Mouse (Mus musculus): ENCODE measurements around the gene Tmem82. TPM values are rescaled to one million over a fixed set of nuclear protein-coding genes. Genes with fewer than 3 reads are reported as not detected.

Tmem82 gene
- polyA plus RNA-seq, 1 experiment from 2014 or later, result 0.13 TPM

DNA sequence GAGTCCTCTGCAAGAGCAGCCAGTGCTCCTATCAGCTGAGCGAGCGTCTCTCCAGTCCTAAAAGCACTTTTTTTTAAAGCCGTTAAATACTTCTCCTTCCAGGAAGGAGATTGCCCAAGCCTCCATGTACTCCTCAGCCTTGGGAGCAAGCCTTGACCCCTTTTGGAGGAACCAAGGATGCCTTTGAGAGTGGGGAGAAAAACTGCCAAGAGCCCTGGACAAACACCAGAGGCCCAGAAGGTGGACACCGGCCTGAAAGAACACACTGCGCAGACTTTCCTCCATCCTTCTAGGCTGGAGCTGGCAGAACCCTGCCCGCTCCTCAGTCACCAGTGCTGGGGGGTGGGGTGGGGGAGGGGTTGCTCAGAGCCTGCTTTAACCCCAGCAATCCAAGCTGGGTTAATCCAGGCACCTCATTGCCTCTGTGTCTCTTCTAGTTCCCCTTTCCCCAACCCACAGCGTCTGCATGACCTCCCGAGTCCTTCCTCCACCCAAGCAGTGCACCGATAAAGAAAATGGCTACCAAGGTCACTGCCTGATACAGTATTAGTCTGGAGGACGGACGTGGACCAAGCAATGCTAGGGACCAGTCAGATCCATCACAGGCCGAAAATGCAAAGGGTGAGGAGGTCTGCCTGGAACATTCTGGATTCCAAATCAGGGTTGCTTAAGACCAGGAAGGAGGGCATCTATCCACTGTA lies 37.6 kb upstream of the Tmem82 start:
- Histone ChIP-seq H3K4me1 (replicated peaks; ENCODE audit: control insufficient read depth, insufficient read depth, low read length) (no peaks in the 10 kb centered on the region; the same call in 1 of the 2 replicates), H3K27me3 (replicated peaks; ENCODE audit: control insufficient read depth, insufficient read depth, low read length) (no peaks in the 10 kb centered on the region), H3K9me3 (ENCODE audit: control insufficient read depth, low read length) (no peaks in the 10 kb centered on the region), H3K27ac (ENCODE audit: low read length) (no peak overlapping the region), H3K4me3 (replicated peaks; ENCODE audit: low read length) (no peak overlapping the region), H3K36me3 (ENCODE audit: control insufficient read depth, insufficient read depth) (peaks cover 10% of the 10 kb centered on the region), H3K4me2 (ENCODE audit: low read length) (no peak overlapping the region), H3K9ac (replicated peaks; ENCODE audit: low read depth, low read length) (no peak overlapping the region)
- WGBS, result 92% methylated on average over 12 of the region's 12 CpGs
- no peak for ATAC-seq

DNA sequence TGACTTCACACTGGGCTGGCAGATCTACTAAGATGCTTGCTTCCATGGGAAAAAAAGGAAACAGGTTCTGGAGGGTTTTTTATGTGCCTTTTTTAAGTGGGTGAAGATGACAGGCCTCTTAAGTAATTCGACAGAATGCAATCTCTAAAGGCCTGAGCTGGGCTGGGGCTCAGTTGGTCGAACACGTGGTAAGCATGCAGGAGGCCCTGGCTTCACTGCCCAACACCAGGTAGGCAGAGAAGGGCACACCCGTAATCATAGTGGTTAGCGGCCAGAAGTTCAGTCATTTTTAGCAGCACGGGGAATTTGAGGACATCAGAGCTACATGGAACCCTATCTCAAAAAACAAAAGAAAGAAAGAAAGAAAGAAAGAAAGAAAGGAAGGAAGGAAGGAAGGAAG lies 36.1 kb upstream of the Tmem82 start:
- H3K4me1 ChIP-seq (replicated peaks; ENCODE audit: control insufficient read depth, insufficient read depth, low read length), result 0 out of 2 replicates have a peak, but pooled peaks cover under 1% of the 10 kb centered on the region
- 96% methylated on average over 6 of the region's 6 CpGs for WGBS
- H3K9me3 ChIP-seq (ENCODE audit: control insufficient read depth, low read length), result no peaks in the 10 kb centered on the region
- no peak for ATAC-seq
- H3K4me3 ChIP-seq (replicated peaks; ENCODE audit: low read length), result no peak overlapping the region
- no peak overlapping the region for H3K9ac ChIP-seq (replicated peaks; ENCODE audit: low read depth, low read length)
- H3K27me3 ChIP-seq (replicated peaks; ENCODE audit: control insufficient read depth, insufficient read depth, low read length), result no peaks in the 10 kb centered on the region
- H3K36me3 ChIP-seq (ENCODE audit: control insufficient read depth, insufficient read depth), result peaks cover 8% of the 10 kb centered on the region; the same call in 1 of the 2 replicates
- no peak overlapping the region for H3K27ac ChIP-seq (ENCODE audit: low read length)
- H3K4me2 ChIP-seq (ENCODE audit: low read length), result no peak overlapping the region

DNA sequence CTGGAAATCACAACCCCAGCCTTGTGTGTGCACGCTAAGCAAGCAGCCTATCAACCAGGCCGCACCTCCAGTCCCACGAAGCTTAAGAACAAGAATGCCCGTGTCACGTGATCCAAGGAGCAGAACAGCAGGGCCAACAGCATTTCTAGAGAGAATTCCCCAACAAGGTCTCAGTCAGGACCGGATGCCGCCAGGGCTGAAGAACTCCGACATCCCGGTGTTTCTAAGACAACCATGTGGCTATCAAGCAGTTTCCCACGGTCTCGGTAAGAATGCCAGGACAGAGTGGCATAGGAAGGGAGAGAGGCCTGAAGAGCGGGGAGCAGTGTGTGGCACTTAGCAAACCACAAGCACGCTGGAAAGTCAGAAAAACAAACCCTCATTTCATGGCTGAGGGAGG lies 35.4 kb upstream of the Tmem82 start:
- 89% methylated on average over 13 of the region's 13 CpGs for WGBS
- Histone ChIP-seq H3K36me3 (ENCODE audit: control insufficient read depth, insufficient read depth) (peaks cover 7% of the 10 kb centered on the region; the same call in 1 of the 2 replicates), H3K9me3 (ENCODE audit: control insufficient read depth, low read length) (no peaks in the 10 kb centered on the region), H3K27me3 (replicated peaks; ENCODE audit: control insufficient read depth, insufficient read depth, low read length) (no peaks in the 10 kb centered on the region), H3K4me3 (replicated peaks; ENCODE audit: low read length) (no peak overlapping the region), H3K27ac (ENCODE audit: low read length) (no peak overlapping the region), H3K4me1 (replicated peaks; ENCODE audit: control insufficient read depth, insufficient read depth, low read length) (0 out of 2 replicates have a peak, but pooled peaks cover 6% of the 10 kb centered on the region), H3K9ac (replicated peaks; ENCODE audit: low read depth, low read length) (no peak overlapping the region), H3K4me2 (ENCODE audit: low read length) (no peak overlapping the region)
- no peak for ATAC-seq

- WGBS, result 91% methylated on average over 8 of the region's 8 CpGs
- Histone ChIP-seq H3K4me3 (replicated peaks; ENCODE audit: low read length) (no peak overlapping the region), H3K4me1 (replicated peaks; ENCODE audit: control insufficient read depth, insufficient read depth, low read length) (0 out of 2 replicates have a peak, but pooled peaks cover 7% of the 10 kb centered on the region), H3K9me3 (ENCODE audit: control insufficient read depth, low read length) (no peaks in the 10 kb centered on the region), H3K36me3 (ENCODE audit: control insufficient read depth, insufficient read depth) (peaks cover 5% of the 10 kb centered on the region; the same call in 1 of the 2 replicates), H3K27me3 (replicated peaks; ENCODE audit: control insufficient read depth, insufficient read depth, low read length) (no peaks in the 10 kb centered on the region), H3K9ac (replicated peaks; ENCODE audit: low read depth, low read length) (no peak overlapping the region), H3K27ac (ENCODE audit: low read length) (no peak overlapping the region), H3K4me2 (ENCODE audit: low read length) (no peak overlapping the region)
- no peak for ATAC-seq
Observed at GRCm38 (mm10) chr4:141653044-141653443, 34.6 kb upstream of the Tmem82 start.

DNA sequence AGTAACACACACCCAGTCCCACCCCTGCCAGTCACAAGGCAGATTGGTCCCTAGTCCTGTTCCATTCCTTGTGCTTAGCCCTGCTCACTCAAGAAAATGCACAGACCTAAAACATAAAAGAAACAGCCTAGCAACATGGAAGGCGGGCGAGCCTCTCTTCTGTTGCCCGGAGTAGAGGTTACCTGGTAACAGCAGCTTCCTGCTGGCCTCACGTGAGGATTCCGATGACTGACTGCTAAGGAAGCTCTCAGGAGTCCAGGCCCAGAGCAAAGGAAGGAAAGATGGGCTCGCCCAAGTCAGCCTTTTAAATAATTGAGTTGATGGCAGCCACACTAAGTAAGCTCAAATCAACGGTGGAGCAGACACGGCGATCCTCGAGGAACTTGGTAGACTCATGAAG lies 33.5 kb upstream of the Tmem82 start:
- Histone ChIP-seq H3K4me3 (replicated peaks; ENCODE audit: low read length) (no peak overlapping the region), H3K4me1 (replicated peaks; ENCODE audit: control insufficient read depth, insufficient read depth, low read length) (0 out of 2 replicates have a peak, but pooled peaks cover 7% of the 10 kb centered on the region), H3K9me3 (ENCODE audit: control insufficient read depth, low read length) (no peaks in the 10 kb centered on the region), H3K27ac (ENCODE audit: low read length) (no peak overlapping the region), H3K4me2 (ENCODE audit: low read length) (no peak overlapping the region), H3K9ac (replicated peaks; ENCODE audit: low read depth, low read length) (no peak overlapping the region), H3K27me3 (replicated peaks; ENCODE audit: control insufficient read depth, insufficient read depth, low read length) (no peaks in the 10 kb centered on the region), H3K36me3 (ENCODE audit: control insufficient read depth, insufficient read depth) (peaks cover 5% of the 10 kb centered on the region; the same call in 1 of the 2 replicates)
- ATAC-seq, result no peak
- WGBS, result 95% methylated on average over 10 of the region's 10 CpGs

- no peak for ATAC-seq
Observed at GRCm38 (mm10) chr4:141651286-141651685, 32.9 kb upstream of the Tmem82 start.

GRCm38 (mm10) chr4:141649244-141649643 lies 30.8 kb upstream of the Tmem82 start:
- H3K4me1 ChIP-seq (replicated peaks; ENCODE audit: control insufficient read depth, insufficient read depth, low read length), result 0 out of 2 replicates have a peak, but pooled peaks cover 7% of the 10 kb centered on the region
- no peak overlapping the region for H3K4me2 ChIP-seq (ENCODE audit: low read length)
- 48% methylated on average over 6 of the region's 6 CpGs for WGBS
- no peak overlapping the region for H3K4me3 ChIP-seq (replicated peaks; ENCODE audit: low read length)
- H3K27me3 ChIP-seq (replicated peaks; ENCODE audit: control insufficient read depth, insufficient read depth, low read length), result no peaks in the 10 kb centered on the region
- no peaks in the 10 kb centered on the region for H3K9me3 ChIP-seq (ENCODE audit: control insufficient read depth, low read length)
- peaks cover 5% of the 10 kb centered on the region; the same call in 1 of the 2 replicates for H3K36me3 ChIP-seq (ENCODE audit: control insufficient read depth, insufficient read depth)
- no peak; the same call in 1 of the 2 replicates for ATAC-seq
- no peak overlapping the region for H3K9ac ChIP-seq (replicated peaks; ENCODE audit: low read depth, low read length)
- H3K27ac ChIP-seq (ENCODE audit: low read length), result no peak overlapping the region

More at GRCm38 (mm10) chr4:141651286-141651685, 32.9 kb upstream of the Tmem82 start:
- Histone ChIP-seq H3K4me3 (replicated peaks; ENCODE audit: low read length) (no peak overlapping the region), H3K27me3 (replicated peaks; ENCODE audit: control insufficient read depth, insufficient read depth, low read length) (no peaks in the 10 kb centered on the region), H3K9me3 (ENCODE audit: control insufficient read depth, low read length) (no peaks in the 10 kb centered on the region), H3K27ac (ENCODE audit: low read length) (no peak overlapping the region), H3K9ac (replicated peaks; ENCODE audit: low read depth, low read length) (no peak overlapping the region), H3K4me2 (ENCODE audit: low read length) (no peak overlapping the region), H3K36me3 (ENCODE audit: control insufficient read depth, insufficient read depth) (peaks cover 5% of the 10 kb centered on the region; the same call in 1 of the 2 replicates), H3K4me1 (replicated peaks; ENCODE audit: control insufficient read depth, insufficient read depth, low read length) (0 out of 2 replicates have a peak, but pooled peaks cover 7% of the 10 kb centered on the region)
- WGBS, result 90% methylated on average over 6 of the region's 6 CpGs

DNA sequence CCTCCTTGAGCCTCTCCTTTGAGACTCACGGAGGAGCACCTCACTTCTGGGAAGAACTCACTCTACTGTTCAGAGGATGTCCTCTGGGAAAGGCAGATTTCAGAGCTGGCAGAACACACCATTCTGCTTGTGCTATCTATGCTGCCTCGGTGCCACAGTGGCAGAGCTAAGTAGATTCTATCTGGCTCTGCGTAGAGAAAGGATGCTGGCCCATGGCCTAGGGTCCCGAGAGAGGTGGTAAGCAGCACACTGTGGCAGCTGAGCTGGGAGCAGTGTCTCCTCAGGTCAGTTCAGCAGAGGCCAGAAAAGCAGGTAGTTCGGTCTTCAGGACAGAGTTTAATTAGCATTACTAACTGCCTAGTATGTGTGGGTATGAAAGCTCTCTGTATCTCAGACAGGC lies 29.8 kb upstream of the Tmem82 start:
- Histone ChIP-seq H3K4me1 (replicated peaks; ENCODE audit: control insufficient read depth, insufficient read depth, low read length) (peaks cover 16% of the 10 kb centered on the region), H3K4me3 (replicated peaks; ENCODE audit: low read length) (no peak overlapping the region), H3K36me3 (ENCODE audit: control insufficient read depth, insufficient read depth) (no peaks in the 10 kb centered on the region), H3K27ac (ENCODE audit: low read length) (no peak overlapping the region), H3K4me2 (ENCODE audit: low read length) (no peak overlapping the region), H3K27me3 (replicated peaks; ENCODE audit: control insufficient read depth, insufficient read depth, low read length) (no peaks in the 10 kb centered on the region), H3K9me3 (ENCODE audit: control insufficient read depth, low read length) (no peaks in the 10 kb centered on the region), H3K9ac (replicated peaks; ENCODE audit: low read depth, low read length) (no peak overlapping the region)
- no peak for ATAC-seq
- 91% methylated on average over 5 of the region's 5 CpGs for WGBS

DNA sequence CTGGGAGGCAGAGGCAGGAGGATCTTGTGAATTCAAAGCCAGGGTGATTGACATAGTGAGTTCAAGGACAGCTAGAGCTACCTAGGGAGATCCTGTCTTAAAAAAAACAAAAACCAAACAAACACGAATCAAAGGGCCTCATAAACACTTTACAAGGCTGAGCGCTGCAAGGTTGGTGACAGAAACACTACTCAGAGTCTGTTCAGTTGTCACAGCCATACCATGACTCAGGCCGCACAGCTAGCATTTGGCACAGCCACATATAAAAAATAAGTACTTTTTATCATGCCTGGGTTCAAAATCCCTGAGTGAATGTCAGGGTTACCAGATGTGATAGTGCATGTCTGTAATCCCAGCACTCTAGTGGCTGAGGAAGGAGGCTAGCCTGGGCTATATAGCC lies 28.8 kb upstream of the Tmem82 start:
- ATAC-seq, result no peak
- Histone ChIP-seq H3K9ac (replicated peaks; ENCODE audit: low read depth, low read length) (no peak overlapping the region), H3K4me2 (ENCODE audit: low read length) (no peak overlapping the region), H3K4me3 (replicated peaks; ENCODE audit: low read length) (no peak overlapping the region), H3K4me1 (replicated peaks; ENCODE audit: control insufficient read depth, insufficient read depth, low read length) (peaks cover 18% of the 10 kb centered on the region), H3K9me3 (ENCODE audit: control insufficient read depth, low read length) (no peaks in the 10 kb centered on the region), H3K36me3 (ENCODE audit: control insufficient read depth, insufficient read depth) (no peaks in the 10 kb centered on the region), H3K27me3 (replicated peaks; ENCODE audit: control insufficient read depth, insufficient read depth, low read length) (no peaks in the 10 kb centered on the region), H3K27ac (ENCODE audit: low read length) (no peak overlapping the region)
- 97% methylated on average over 3 of the region's 3 CpGs for WGBS

Data from forebrain, embryonic 16.5 days (tissue).